Mouse (Mus musculus): ENCODE results near the gene Rab3c.

DNA sequence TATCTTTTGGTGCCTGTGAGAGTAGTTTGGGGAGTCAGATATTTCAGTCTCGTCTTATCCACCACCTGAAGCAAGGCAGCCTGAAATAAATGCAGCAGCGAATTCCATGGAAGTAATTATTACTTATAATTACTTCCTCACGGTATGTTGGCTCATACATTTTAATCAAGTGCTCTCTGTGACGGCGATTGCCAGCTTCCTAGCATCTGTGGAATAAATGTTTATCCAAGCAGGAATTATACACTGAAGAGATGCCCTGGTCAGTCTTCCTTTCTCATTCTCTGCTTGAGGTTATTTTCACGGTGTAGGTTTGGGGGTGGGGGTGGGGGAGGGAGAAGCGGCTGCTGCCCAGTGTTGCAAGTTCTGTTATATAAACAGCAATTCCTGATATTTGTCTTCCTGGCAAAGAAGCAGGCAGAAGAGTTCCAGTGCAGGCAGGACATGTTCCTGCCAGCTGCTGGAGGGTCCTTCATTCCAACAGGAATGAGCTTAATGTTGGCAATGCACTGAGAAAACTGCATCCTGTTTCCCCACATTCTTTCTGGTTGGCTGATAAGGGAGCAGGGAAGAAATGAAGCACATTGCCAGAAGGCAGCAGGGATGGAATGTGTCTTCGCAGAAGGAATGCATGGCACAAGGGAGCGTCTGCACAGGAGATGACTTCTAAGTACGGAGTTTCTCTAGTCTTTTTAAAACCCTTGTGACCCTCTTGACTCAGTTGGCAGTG lies 43.4 kb downstream of the Rab3c start:
- TF ChIP-seq CTCF (IDR thresholded peaks at IDR 0.05; ENCODE audit: control insufficient read depth, insufficient read depth, insufficient read length) (no peak), CEBPB (IDR thresholded peaks at IDR 0.05; ENCODE audit: low read depth) (no peak), USF1 (IDR thresholded peaks at IDR 0.05; ENCODE audit: low read depth) (no peak), MYOG (IDR thresholded peaks at IDR 0.05; ENCODE audit: control insufficient read depth, extremely low read depth, insufficient read length) (no peak), MAX (IDR thresholded peaks at IDR 0.05) (no peak), MYOD1 (IDR thresholded peaks at IDR 0.05; ENCODE audit: control insufficient read depth, insufficient read length, low read depth) (no peak), FOSL1 (IDR thresholded peaks at IDR 0.05; ENCODE audit: insufficient read depth, low read length, poor library complexity, severe bottlenecking) (no peak)
